Mouse (Mus musculus) small intestine, adult 2 months (tissue): Measurements from ENCODE around the gene Zfp286.

Experiments
- CTCF ChIP-seq: fragments of 200-500 bp; IDR thresholded peaks from 2 replicates; pipeline ENCODE4 v1.5.1; 2012; ENCODE audit warnings: low read depth, mild to moderate bottlenecking, control low read depth, inconsistent platforms, low read length, moderate library complexity, mixed read lengths; ENCODE audit not compliant: insufficient replicate concordance, insufficient read length; ENCODE audit errors: extremely low read depth
- POLR2A ChIP-seq: fragments of 200-500 bp; IDR thresholded peaks from 2 replicates; pipeline ENCODE4 v1.6.1; 2012; ENCODE audit warnings: low read depth, mild to moderate bottlenecking, control low read depth, inconsistent platforms, low read length, moderate library complexity

DNA sequence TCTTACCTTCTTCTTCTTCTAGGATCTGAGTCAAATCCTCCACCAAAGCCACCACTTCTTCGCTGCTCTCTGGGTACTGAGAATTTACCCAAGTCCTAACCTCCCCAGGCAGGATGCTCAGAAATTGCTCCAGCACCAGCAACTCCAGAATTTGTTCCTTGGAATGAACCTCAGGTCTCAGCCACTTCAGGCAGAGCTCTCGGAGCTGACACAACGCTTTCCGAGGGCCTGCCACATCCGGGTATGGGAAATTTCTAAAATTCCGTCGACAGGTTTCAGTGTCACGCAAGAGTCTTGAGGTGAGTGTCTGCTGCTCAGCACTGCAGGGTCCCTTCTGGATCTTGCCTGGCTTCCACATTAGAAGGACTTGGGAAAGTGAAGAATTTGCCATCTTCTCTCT is 61.0 kb downstream of the Zfp286 start:
- TF ChIP-seq CTCF (no peak), POLR2A (no peak)
